Mouse (Mus musculus) embryo, embryonic 10.5 days (tissue): ENCODE data around the gene Plch1.

ENCODE experiments used
- DNase-seq: peaks from one replicate; pipeline ENCODE4 v3.0.0-alpha.2; 2015; ENCODE audit warnings: low spot score

The Plch1 gene

DNA sequence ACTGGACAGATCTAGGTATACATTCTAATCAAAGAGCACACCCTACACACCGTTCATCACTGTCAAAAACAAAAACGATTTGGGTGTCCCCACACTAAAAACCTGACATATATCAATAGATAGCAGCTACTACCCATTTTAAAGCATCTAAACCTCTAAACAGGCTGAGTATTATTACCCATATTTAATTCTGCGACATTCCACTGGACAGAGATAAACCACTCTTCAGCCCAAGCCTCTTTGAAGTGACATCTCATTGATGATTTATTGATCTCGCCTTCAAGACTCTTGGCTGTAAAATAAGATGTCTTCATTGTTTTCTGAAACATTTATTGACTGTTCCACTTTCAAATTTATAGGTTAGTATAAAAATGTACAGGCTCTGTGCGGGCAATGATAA is 46.4 kb downstream of the Plch1 start:
- DNase-seq = no peak

GRCm38 (mm10) chr3:63851125-63851698 is 48.1 kb downstream of the Plch1 start:
- no peak for DNase-seq

DNA sequence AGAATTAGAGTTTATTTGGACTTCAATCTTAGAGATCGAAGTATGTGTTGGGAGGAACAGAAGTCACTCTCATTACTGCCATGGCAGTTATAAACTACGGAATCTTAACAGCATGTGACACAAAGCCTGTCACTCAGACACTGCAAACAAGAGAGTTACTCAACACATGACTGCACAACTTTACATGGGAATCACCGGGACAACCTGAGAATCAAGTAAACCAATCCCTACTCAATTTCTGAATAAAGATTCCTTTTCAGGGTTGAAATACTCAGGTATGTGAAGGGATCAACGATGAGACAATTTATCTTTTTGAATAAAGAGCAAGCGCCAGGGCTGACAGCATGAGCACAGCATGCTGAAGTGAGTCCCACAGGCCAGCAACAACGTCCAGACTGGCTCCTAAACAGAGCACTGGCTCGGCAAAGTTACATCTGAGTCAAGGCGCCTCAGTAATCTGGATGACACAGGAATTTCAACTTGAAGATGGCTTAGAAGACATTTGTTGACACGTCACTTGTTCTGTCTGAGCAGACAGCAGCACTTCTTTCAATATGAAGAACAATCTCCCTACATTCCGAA is 49.4 kb downstream of the Plch1 start:
- DNase-seq = peak; percentile 49

DNA sequence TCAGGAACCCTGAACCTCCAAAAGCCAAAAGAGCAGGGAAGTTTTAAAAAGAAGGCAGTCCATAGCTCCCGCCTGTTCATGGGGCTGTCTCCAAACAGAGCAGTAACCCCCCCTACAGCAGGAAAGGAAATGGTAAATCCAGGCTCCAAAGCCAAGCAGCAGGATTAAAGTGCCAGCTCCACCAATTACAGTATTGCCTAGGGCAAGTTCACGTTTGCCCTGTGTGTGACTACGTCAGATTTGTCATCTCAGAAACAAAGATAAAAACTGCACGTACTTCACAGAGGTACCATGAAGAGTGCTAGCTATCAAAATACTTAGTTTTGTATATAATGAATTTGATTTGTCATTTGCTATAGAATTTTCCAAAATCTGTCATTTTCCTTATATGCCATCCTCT is 55.1 kb downstream of the Plch1 start:
- no peak for DNase-seq

DNA sequence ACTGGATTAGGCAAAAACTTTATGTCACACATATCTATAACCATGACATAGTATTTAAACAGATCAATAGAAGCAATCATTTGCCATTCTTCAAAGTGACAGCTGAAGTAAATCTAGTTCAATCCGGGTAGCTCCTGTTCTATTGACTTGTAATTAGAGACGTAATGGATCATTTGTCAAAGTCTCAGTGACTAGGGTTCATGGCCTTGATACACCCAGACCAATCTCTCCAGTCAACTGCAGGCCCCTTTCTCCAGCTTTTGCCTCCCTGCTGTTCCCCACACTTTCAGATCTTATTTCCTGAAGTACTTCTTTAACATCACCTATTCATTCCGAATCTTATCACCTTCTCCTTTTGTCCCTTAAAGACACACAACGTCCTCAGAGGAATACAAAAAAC is 56.8 kb downstream of the Plch1 start:
- DNase-seq = peak; percentile 53

DNA sequence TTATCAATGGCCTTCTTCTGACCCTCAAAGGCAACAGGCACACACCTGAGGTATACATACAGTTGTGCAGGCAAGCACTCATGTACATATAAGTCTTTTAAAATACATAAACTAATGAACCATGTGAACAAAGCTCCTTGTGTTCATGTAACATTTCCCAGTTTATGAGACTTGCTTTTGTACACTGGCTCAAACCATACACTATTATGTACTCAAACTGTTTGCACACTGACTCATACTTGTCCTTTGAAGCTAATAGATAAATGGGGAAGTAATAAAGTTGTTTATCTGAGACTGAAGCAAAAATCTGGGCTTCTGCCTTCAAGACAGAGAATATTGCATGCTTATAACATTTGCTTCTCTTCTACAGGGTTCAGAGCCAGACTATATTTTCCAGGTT is 61.5 kb downstream of the Plch1 start:
- DNase-seq = no peak

GRCm38 (mm10) chr3:63836937-63837632 is 62.2 kb downstream of the Plch1 start:
- no peak for DNase-seq

- no peak for DNase-seq
Observed at GRCm38 (mm10) chr3:63835816-63836215, 63.5 kb downstream of the Plch1 start.

DNA sequence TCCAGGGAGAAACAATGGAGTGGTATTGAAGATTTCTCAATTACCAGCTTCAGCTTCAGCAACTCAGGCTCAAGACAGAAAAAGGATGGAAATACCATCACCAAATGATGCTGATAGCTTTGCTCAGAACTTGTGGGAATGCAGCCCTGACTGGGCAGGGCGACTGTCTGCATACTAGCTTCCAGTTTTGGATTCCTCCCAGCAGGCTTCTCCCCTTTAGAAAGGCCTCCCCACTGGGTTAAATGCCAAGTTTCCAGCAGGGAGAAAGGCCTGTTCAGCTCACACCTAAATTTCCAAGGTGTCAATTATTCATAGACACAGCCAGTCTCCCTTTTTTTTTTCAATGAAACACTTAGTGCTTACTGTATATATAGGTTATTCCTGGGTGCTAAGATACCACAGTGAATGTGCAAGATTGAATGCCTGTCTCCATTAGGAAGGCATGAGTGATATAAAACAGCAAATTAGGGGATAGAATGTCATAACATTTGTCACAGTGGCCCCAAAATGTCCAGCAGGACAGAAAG is 75.3 kb downstream of the Plch1 start:
- no peak for DNase-seq

- no peak for DNase-seq
Observed at GRCm38 (mm10) chr3:63822631-63823030, 76.6 kb downstream of the Plch1 start.

- DNase-seq = no peak
Observed at GRCm38 (mm10) chr3:63815131-63815530, 84.1 kb downstream of the Plch1 start.

GRCm38 (mm10) chr3:63814203-63814602 is 85.1 kb downstream of the Plch1 start:
- DNase-seq = no peak

DNA sequence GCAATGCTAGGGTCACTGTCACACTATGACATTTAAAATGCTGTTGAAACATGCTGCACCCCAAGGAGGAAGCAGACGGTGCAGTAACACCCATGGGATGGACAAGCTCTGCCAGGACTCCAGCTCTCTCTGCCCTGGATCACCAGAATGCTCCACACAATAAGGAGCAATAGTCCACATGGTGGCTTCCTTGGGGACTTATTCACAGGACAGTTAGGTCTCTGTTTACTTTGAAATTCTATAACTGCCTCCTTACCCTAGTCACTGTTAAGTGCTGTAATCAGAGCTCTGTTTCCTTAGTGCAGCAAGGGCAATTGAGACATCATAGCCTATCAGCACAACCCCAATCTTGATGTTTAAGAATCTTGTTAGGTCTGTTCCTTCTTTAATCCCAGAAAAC is 92.4 kb downstream of the Plch1 start:
- no peak for DNase-seq

DNA sequence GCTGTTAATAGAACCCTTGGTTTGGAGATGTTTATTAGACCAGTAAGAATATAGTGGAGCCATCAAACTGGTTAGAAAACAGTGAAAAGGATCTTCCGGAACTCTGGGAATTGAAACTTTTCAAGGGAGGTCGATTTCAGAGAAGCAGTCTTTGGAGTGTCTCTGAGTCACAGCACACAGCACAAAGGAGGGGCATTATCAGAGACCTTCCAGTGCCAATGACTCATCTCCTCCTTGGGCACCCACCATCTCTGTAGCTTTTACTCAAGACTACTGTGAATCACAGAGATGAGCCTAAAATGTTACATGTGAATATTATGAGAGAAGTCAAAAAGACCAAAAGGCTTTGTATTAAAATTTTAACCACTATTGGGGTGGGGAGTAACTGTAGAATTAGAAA is 93.8 kb downstream of the Plch1 start:
- DNase-seq = no peak

- no peak for DNase-seq
Observed at GRCm38 (mm10) chr3:63800685-63801084, 98.6 kb downstream of the Plch1 start.

GRCm38 (mm10) chr3:63786805-63787365 is 112.4 kb downstream of the Plch1 start:
- peak; percentile 50 for DNase-seq

GRCm38 (mm10) chr3:63772617-63773305 is 126.5 kb downstream of the Plch1 start:
- no peak for DNase-seq

- DNase-seq = no peak
Observed at GRCm38 (mm10) chr3:63760821-63761220, 138.5 kb downstream of the Plch1 start.

- DNase-seq = peak; percentile 37
Observed at GRCm38 (mm10) chr3:63740073-63740472, 159.2 kb downstream of the Plch1 start.

DNA sequence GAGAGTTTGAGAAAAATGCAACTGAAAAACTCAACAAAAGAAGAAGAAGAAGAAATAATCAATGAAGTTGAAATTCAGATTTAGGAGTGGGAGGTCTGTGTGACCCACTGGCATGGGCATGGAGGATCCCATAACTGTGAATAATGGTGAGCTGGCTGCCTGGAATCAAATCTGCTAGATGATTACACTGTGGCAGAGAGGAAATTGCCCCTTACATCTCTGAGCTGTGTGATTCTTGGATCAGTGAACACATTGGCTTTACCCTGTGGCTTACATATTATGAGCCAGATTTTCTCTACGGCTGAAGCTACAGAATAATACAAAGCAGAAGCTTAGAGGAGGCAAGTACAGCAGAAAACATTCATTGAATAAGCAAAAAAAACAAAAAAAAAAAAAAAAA is 170.9 kb downstream of the Plch1 start:
- no peak for DNase-seq

DNA sequence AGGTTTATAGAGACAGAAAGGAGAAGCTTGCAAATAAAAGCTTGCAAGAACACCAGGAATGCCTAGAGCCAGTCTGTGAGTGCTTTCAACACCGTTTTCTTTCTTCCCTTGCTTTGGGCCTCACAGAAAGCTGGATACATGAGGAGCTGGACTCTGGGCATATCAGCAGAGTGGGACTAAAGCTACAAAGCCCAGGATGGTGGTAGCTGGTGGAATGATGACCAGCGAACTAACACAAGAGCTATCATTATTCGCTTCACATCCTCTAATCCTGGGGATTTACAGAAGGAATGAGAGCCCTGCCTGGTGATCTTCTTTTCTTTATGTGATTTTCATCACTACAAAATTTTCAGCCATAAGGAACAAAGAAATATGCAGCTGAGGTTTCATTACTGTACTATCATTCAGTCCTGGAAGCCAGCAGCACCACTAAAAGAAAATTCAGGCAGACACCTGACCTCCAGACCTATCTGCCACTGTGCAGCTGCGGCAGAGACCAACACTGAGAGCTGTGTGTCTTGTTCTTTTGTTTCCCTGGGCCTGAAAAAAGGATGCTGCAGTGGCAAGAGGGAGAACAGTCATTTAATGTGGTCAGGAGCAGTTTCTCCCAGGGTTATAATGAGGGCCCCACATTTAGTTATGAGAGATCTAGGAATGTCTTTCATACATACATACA is 172.5 kb downstream of the Plch1 start:
- no peak for DNase-seq

DNA sequence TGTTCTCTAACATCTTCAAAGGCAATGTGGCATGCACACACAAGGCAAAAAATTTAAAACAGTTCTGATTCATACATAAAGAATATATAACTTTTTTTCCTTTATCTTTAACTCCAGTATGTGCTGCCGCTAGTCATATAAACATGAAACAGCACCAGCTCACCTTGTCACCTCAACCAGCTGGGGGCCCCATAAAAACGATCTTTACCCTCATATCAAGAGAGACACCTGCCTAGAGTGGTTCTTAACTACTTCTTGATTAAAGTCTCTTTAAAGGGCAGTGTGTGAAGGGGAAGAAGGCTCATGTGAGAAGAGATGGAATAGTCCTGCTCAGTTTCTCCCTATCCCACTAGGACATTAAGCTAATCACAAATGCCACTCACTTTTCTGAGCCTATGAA is 205.6 kb downstream of the Plch1 start:
- DNase-seq = no peak
